Mouse (Mus musculus) large intestine, adult 2 months (tissue): ENCODE measurements around the gene Zmym6. TPM values are rescaled to one million over a fixed set of nuclear protein-coding genes. Genes with fewer than 3 reads are reported as not detected.

Source experiments
- DNase-seq: peaks from one replicate; pipeline ENCODE4 v3.0.0-alpha.2; 2012; ENCODE audit warnings: low read depth, low spot score
- WGBS: fragments of 180-500 bp; shearing (Covaris S2); methylation state at CpG from one replicate; pipeline ENCODE4 v1.1.7; 2018; 5-methylcytosine and 5-hydroxymethylcytosine counted together
- polyA plus RNA-seq: library from polyadenylated mRNA; depleted of rRNA; stranded (reverse); fragments of >200 nt; gene quantifications from 2 replicates; pipeline ENCODE4 v1.2.3, GENCODE M21; 2012; rRNA removed

The Zmym6 gene
- polyA plus RNA-seq, 1 experiment: 2.1 TPM

DNA sequence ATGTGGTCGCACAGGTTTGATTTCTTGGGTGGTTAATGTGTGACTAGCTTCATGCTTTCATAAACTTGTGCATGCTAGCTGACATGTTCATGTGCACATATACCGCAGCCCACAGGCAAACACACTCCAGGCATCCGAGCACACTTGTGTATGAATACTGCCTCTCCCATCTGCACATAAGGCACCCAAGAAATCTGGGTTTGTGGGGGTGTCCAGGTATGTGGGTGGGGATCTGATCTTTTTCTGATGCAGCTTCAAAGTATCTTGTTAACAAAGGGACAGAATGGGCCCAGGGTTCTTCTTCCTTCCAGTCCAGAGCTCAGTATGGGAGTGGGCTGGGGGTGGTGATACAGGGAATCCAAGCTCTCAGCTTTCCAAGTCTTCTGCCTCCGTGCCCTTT is 95.4 kb downstream of the Zmym6 start:
- DNase-seq: no peak
- 44% methylated on average over 4 of the region's 4 CpGs for WGBS

DNA sequence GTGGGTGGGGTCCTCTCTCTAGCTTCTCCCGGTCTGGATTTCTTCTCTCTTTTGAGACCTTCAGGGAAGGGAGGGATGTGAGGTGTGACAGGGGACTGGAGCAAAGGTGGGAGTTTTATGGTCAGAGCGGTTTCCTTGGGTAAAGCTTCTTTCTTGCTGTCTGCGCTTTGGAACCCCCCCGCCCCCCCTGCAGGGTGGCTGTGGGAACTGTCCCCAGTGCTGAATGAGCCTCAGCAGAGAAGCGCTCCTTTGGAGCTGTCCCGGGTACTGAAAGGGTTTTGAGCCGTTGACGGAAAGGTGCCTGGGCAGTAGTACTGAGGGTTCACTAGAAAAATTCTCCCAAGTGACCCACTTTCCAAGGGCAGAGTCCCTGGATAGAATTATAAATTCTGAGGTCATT is 96.3 kb downstream of the Zmym6 start:
- WGBS: 4% methylated on average over 8 of the region's 8 CpGs
- peak; percentile 6 for DNase-seq

Other genes starting within 250 kb of the Zmym6 start
- 1.8 and 2.9 TPM in 2 replicates for gene Zmym4, start 109.2 kb upstream of the Zmym6 start, polyA plus RNA-seq
- 13.4 and 23.3 TPM in 2 replicates for gene Sfpq, start 56.1 kb upstream of the Zmym6 start, polyA plus RNA-seq
- gene Zmym1, start 16.2 kb upstream of the Zmym6 start, polyA plus RNA-seq: 1.1 and 1.4 TPM in 2 replicates
- gene Tmem35b, start 46.3 kb downstream of the Zmym6 start, polyA plus RNA-seq: 14.8 and 16.4 TPM in 2 replicates
- gene Dlgap3, start 91.8 kb downstream of the Zmym6 start, polyA plus RNA-seq: 0.22 and 0.32 TPM in 2 replicates
- 19.0 and 19.7 TPM in 2 replicates for gene Smim12, start 166.4 kb downstream of the Zmym6 start, polyA plus RNA-seq
- 7.7 and 9.1 TPM in 2 replicates for gene Gja4, start 236.7 kb downstream of the Zmym6 start, polyA plus RNA-seq